Mouse (Mus musculus) frontal cortex, adult (tissue): ENCODE results near the gene Plxna1.
A peak's percentile ranks its signal among the peaks of the same experiment; 100 is the strongest.

ENCODE experiments used
- ATAC-seq: cut with Nextera tagmentation; 2 replicates; pipeline ENCODE4 v1.9.2; 2017; ENCODE audit warnings: mild to moderate bottlenecking, moderate library complexity, mixed read lengths; ENCODE audit not compliant: low TSS enrichment

The Plxna1 gene

GRCm38 (mm10) chr6:89362281-89363106, at the start of gene Plxna1:
Gene Plxna1 (minus strand): TSS chr6:89362620.
- peak; percentile 55 for ATAC-seq

GRCm38 (mm10) chr6:89409041-89409440, 46.6 kb upstream of the Plxna1 start:
- ATAC-seq: no peak

- no peak for ATAC-seq
Measured at GRCm38 (mm10) chr6:89408259-89408658, 45.8 kb upstream of the Plxna1 start.

GRCm38 (mm10) chr6:89407247-89407889, 44.9 kb upstream of the Plxna1 start:
- ATAC-seq: peak; percentile 47; the same call in 1 of the 2 replicates

- no peak for ATAC-seq
Measured at GRCm38 (mm10) chr6:89404964-89405363, 42.5 kb upstream of the Plxna1 start.

- ATAC-seq: no peak
Measured at GRCm38 (mm10) chr6:89403257-89404225, 41.1 kb upstream of the Plxna1 start.

GRCm38 (mm10) chr6:89402406-89402805, 40.0 kb upstream of the Plxna1 start:
- no peak for ATAC-seq

GRCm38 (mm10) chr6:89399564-89399963, 37.1 kb upstream of the Plxna1 start:
- ATAC-seq: no peak

- no peak for ATAC-seq
Measured at GRCm38 (mm10) chr6:89397919-89398318, 35.5 kb upstream of the Plxna1 start.

- peak; percentile 89 for ATAC-seq
Measured at GRCm38 (mm10) chr6:89393820-89394219, 31.4 kb upstream of the Plxna1 start.

GRCm38 (mm10) chr6:89392213-89392612, 29.8 kb upstream of the Plxna1 start:
- ATAC-seq: no peak

- no peak for ATAC-seq
Measured at GRCm38 (mm10) chr6:89389771-89390170, 27.4 kb upstream of the Plxna1 start.

- no peak; the same call in 1 of the 2 replicates for ATAC-seq
Measured at GRCm38 (mm10) chr6:89386956-89387355, 24.5 kb upstream of the Plxna1 start.

- no peak for ATAC-seq
Measured at GRCm38 (mm10) chr6:89384699-89385098, 22.3 kb upstream of the Plxna1 start.

GRCm38 (mm10) chr6:89381851-89382250, 19.4 kb upstream of the Plxna1 start:
- ATAC-seq: no peak

GRCm38 (mm10) chr6:89381172-89381571, 18.8 kb upstream of the Plxna1 start:
- ATAC-seq: no peak

GRCm38 (mm10) chr6:89380751-89381150, 18.3 kb upstream of the Plxna1 start:
- ATAC-seq: no peak

GRCm38 (mm10) chr6:89378264-89378663, 15.8 kb upstream of the Plxna1 start:
- no peak for ATAC-seq

GRCm38 (mm10) chr6:89368812-89369211, 6.4 kb upstream of the Plxna1 start:
- ATAC-seq: no peak

GRCm38 (mm10) chr6:89364342-89364741, 1.9 kb upstream of the Plxna1 start:
- no peak for ATAC-seq

GRCm38 (mm10) chr6:89363107-89363451, 659 bp upstream of the Plxna1 start:
- peak; percentile 7; the same call in 1 of the 2 replicates for ATAC-seq
